Mouse (Mus musculus) hematopoietic stem cell, adult 5-6 weeks (primary cell): ENCODE results near the gene Stk38l. TPM values are rescaled to one million over a fixed set of nuclear protein-coding genes. Genes with fewer than 3 reads are reported as not detected.

Experiments used
- ATAC-seq, 2 experiments: fragments of 125-278 bp in 1 of 2; replicated peaks in 1 of 2; 2 replicates each; pipeline ENCODE4 v1.8.0; 2016 to 2017; ENCODE audit warnings: inconsistent platforms in 2 of 2, mild to moderate bottlenecking in 2 of 2, moderate number of reproducible peaks in 2 of 2, low read depth in 1 of 2, moderate TSS enrichment in 1 of 2; ENCODE audit not compliant: low FRiP score in 2 of 2, poor library complexity in 2 of 2, severe bottlenecking in 2 of 2, insufficient read depth in 1 of 2, low TSS enrichment in 1 of 2
- total RNA-seq: library from RNA; stranded (forward); fragments of 172-1452, 232-1000 nt; gene quantifications from 2 replicates; pipeline ENCODE4 v1.2.3, GENCODE M21; 2017

The Stk38l gene
- total RNA-seq, 1 experiment from 2014 or later, result 5.2 TPM

DNA sequence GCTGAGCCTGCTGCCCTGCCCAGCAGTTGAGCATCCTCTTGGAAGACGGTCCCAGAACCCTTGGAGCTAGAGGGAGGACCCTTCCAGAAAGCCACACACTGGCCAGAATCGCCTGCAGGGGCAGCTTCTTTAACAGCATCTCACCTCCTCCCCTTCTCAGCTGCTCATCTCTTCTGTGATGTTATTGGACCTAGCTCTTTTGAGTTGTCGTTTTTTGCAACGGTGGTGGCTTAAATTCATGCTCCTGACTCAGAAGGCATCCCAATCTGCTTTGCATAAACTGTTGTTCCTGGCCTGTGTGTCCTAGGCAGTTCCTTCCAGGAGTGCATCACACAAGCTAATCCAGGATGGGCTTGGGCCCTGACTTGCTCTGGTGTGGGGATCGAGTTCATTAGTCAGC lies 72.7 kb downstream of the Stk38l start:
- ATAC-seq, result no peak

GRCm38 (mm10) chr6:146809991-146810390 lies 85.2 kb downstream of the Stk38l start:
- ATAC-seq, result no peak

DNA sequence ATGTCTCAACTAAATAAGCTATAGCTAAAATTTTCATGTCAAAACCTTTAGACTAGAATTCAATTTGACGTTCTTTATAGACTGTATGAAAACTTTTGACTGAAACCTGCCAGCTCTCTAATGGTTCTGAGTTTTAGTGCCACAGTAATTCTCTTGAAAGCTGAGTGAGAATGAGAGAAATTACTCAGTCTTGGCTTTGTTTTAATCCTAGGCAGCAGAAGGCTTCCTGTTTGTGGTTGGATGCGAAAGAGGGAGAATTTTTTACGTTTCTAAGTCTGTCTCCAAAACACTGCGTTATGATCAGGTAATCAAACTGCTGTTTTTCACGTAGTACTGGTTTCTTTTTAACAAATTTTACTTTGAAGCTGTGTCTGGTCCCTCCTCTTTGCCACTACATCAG lies 88.2 kb downstream of the Stk38l start:
- no peak for ATAC-seq

DNA sequence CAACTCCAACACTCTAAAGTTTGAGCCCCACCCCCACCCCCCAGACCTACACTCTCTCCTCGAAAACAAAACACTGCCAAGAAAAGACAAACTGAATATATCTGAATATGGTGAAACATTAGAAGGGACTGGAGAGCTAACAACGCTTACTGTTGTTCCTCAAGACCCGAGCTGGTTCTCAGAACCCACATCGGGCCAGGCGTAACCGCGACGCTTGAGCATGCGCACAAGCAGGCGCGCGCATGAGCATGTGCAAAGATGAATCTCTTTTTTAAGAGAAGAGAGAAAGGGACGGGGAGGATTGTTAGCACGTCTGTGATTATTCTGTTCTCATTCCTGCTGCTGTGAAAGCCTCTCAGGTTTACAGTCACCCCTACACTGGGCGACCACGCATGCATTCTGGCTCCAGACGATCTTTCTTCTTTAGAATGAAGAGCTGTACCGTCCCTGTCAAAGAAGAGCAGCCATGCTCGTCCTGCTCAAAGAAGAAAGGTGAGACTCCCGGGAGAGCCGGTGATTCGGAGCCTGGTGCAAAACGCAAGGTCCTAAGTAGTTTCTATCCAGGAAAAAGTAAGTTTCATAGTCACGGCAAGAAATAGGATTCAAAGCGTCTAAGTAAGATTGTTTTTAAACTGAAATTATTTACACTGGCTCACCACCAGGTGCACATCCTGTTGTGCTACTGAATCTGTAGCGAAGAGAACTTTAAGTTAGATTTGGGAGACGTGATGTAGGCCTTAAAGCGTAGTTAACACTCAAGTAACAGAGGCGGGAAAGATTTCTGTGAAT lies 95.6 kb downstream of the Stk38l start:
- no peak for ATAC-seq

GRCm38 (mm10) chr6:146821958-146822357 lies 97.2 kb downstream of the Stk38l start:
- no peak for ATAC-seq

DNA sequence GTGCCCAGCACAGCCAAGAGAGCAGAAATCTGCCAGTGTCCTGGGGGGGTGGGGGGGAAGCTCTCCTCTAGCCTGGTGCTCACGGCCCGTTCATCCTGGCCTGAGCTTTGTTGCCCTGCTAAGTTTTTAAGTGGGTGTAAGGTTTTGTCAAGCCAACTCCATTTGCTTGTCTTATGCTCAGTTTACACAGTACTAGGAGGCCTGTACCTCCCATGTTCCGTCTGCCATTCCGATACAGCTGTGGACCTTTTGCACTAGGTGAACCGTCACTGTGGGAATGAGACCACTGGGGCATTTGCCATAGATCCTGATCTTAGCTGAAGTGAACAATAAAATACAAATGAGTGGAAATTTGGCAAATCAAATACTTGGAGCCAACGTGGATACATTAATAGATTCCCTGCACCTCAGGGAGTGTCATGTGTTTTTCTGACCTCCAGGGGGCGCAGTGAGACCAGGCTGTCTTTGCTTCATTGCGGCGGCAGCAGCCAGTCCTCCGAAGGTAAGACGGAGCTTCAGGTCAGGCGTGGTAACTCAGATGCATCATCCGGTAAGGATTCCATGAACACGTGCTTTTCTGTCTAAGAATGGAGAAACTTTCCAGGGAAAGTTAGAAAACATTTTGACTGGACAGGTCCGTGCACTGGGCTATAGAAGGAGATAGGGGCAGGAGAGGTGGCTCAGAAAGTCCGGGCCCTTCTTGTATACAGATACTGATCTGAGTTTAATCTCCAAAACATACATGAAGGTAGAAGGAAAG lies 100.1 kb downstream of the Stk38l start:
- ATAC-seq, result peak; percentile 76 to 82

DNA sequence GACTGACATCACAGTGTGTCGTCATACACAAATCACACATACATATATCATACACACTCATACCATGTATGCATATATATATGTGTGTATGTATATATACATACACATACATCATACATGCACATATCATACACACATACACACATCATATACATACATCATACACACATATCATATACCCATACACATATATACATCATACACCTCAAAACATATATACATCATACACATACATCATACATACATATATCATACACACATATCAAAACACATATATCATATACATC lies 100.6 kb downstream of the Stk38l start:
- ATAC-seq, result no peak

Other genes starting within 250 kb of the Stk38l start
- 29.0 and 30.0 TPM in 2 replicates for gene Itpr2, start 222.8 kb upstream of the Stk38l start, total RNA-seq
- 159 and 166 TPM in 2 replicates for gene Fgfr1op2, start 147.8 kb upstream of the Stk38l start, total RNA-seq
- 107 and 152 TPM in 2 replicates for gene Ints13, start 147.2 kb upstream of the Stk38l start, total RNA-seq
- 73.7 TPM in 2 replicates for gene Med21, start 82.4 kb upstream of the Stk38l start, total RNA-seq
- gene Tm7sf3, start 82.2 kb upstream of the Stk38l start, total RNA-seq, result 28.1 and 31.5 TPM in 2 replicates
- not detected in 2 replicates for gene Arntl2, start 71.1 kb downstream of the Stk38l start, total RNA-seq
- not detected in 2 replicates for gene Smco2, start 125.1 kb downstream of the Stk38l start, total RNA-seq
- 29.1 and 31.6 TPM in 2 replicates for gene Ppfibp1, start 163.5 kb downstream of the Stk38l start, total RNA-seq
- 0.38 TPM in 1 of 2 replicates, not detected in the other for gene 1700034J05Rik, start 229.4 kb downstream of the Stk38l start, total RNA-seq